Mouse (Mus musculus) kidney, adult 2 months (tissue): Measurements from ENCODE around the gene Aloxe3. TPM values are rescaled to one million over a fixed set of nuclear protein-coding genes. Genes with fewer than 3 reads are reported as not detected.
A peak's percentile ranks its signal among the peaks of the same experiment; 100 is the strongest.

Experiments used
- DNase-seq: peaks from one replicate; pipeline ENCODE4 v3.0.0; 2021
- H3K27ac ChIP-seq: fragments of 200-500 bp; 2 replicates; pipeline ENCODE4 v1.5.1; 2012; ENCODE audit warnings: low read depth, low read length, control low read depth, inconsistent platforms; ENCODE audit not compliant: insufficient read depth
- H3K27me3 ChIP-seq: fragments of 200-500 bp; replicated peaks from 2 replicates; pipeline ENCODE4 v1.6.1; 2012; ENCODE audit warnings: mild to moderate bottlenecking, moderate library complexity, low read length, inconsistent platforms; ENCODE audit not compliant: control insufficient read depth, insufficient read depth
- H3K36me3 ChIP-seq: fragments of 200-500 bp; 2 replicates; pipeline ENCODE4 v1.6.1; 2012; ENCODE audit warnings: mild to moderate bottlenecking, moderate library complexity, low read length, inconsistent platforms; ENCODE audit not compliant: control insufficient read depth, insufficient read depth
- H3K4me1 ChIP-seq: fragments of 200-500 bp; 2 replicates; pipeline ENCODE4 v1.6.1; 2011; ENCODE audit warnings: low read length; ENCODE audit not compliant: control insufficient read depth, insufficient read depth
- H3K4me3 ChIP-seq: fragments of 200-500 bp; 2 replicates; pipeline ENCODE4 v1.5.1; 2011; ENCODE audit warnings: mild to moderate bottlenecking, low read depth, low read length, control low read depth; ENCODE audit not compliant: insufficient read depth
- CTCF ChIP-seq: fragments of 200-500 bp; conservative IDR thresholded peaks from 2 replicates; pipeline ENCODE4 v1.5.1; 2011; ENCODE audit warnings: low read depth, mild to moderate bottlenecking, control low read depth, low read length, moderate library complexity, mixed read lengths; ENCODE audit not compliant: insufficient read depth, insufficient read length
- POLR2A ChIP-seq: fragments of 200-500 bp; IDR thresholded peaks from one replicate; pipeline ENCODE4 v1.6.1; 2011; ENCODE audit warnings: low read depth, low read length, control low read depth
- WGBS: fragments of 180-500 bp; shearing (Covaris S2); methylation state at CpG from one replicate; pipeline ENCODE4 v1.1.7; 2018; 5-methylcytosine and 5-hydroxymethylcytosine counted together
- polyA plus RNA-seq: library from polyadenylated mRNA; depleted of rRNA; stranded (reverse); fragments of >200 nt; gene quantifications from 2 replicates; pipeline ENCODE4 v1.2.3, GENCODE M21; 2012

The Aloxe3 gene
- polyA plus RNA-seq, 1 experiment = 0.39 TPM

- TF ChIP-seq POLR2A (no peak), CTCF (no peak)
- Histone ChIP-seq H3K27me3 (no peaks in the 10 kb centered on the region), H3K27ac (no peak overlapping the region), H3K4me1 (no peaks in the 10 kb centered on the region), H3K4me3 (no peak overlapping the region), H3K36me3 (no peaks in the 10 kb centered on the region)
- 69% methylated on average over 7 of the region's 7 CpGs for WGBS
- DNase-seq = no peak
Measured at GRCm38 (mm10) chr11:69147546-69147945, 21.9 kb downstream of the Aloxe3 start.

DNA sequence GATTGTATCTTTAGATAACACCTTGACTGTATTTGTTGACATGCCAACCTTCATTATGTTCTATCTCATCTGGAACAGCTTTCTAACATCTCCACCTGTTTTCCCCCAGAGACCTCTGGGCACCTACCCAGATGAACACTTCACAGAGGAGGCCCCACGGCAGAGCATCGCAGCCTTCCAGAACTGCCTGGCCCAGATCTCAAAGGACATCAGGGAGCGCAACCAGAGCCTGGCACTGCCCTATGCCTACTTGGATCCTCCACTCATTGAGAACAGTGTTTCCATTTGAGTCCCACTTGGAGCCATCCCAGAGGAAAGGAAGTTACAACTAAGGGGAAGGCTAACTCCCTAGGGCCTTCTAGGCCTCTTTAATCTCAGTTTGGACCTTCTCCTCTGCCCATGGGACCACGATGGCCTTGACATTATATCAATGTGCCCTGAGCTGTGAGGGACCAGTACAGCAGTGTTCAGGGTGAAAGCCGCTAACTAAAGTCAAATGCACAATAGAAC lies 22.8 kb downstream of the Aloxe3 start:
- no peak overlapping the region for H3K4me3 ChIP-seq
- no peaks in the 10 kb centered on the region for H3K36me3 ChIP-seq
- no peaks in the 10 kb centered on the region for H3K27me3 ChIP-seq
- H3K4me1 ChIP-seq = no peaks in the 10 kb centered on the region
- WGBS = 94% methylated on average over 5 of the region's 5 CpGs
- no peak overlapping the region for H3K27ac ChIP-seq
- no peak for TF ChIP-seq CTCF
- no peak for TF ChIP-seq POLR2A
- DNase-seq = no peak

- TF ChIP-seq CTCF (no peak), POLR2A (no peak)
- DNase-seq = no peak
- Histone ChIP-seq H3K27me3 (no peaks in the 10 kb centered on the region), H3K4me1 (no peaks in the 10 kb centered on the region), H3K4me3 (no peak overlapping the region), H3K36me3 (no peaks in the 10 kb centered on the region), H3K27ac (no peak overlapping the region)
- 78% methylated on average over 6 of the region's 6 CpGs for WGBS
Measured at GRCm38 (mm10) chr11:69149728-69150127, 24.0 kb downstream of the Aloxe3 start.

DNA sequence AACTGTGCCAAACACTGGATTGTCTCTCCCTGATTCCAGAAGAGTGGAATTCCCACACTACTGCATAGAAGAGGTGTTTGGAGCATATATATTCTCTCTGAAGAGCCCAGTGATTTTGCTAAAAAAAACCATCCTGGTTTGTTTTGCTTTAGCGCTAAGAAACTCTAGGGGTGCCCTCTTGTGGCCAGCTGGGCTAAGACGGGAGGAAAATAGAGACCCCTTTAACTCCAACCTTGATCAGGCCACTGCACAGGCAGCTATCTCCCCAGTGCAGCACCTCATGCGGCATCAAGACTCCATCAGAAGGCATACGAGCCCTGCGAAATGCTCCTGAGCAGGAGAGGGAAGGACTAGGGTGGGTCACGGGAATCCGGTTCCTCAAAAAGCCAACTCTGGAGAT lies 24.7 kb downstream of the Aloxe3 start:
- no peaks in the 10 kb centered on the region for H3K36me3 ChIP-seq
- no peak overlapping the region for H3K4me3 ChIP-seq
- TF ChIP-seq CTCF (peak; percentile 55), POLR2A (no peak)
- 6% methylated on average over 7 of the region's 7 CpGs for WGBS
- no peaks in the 10 kb centered on the region for H3K4me1 ChIP-seq
- no peak overlapping the region for H3K27ac ChIP-seq
- no peaks in the 10 kb centered on the region for H3K27me3 ChIP-seq
- DNase-seq = peak; percentile 67

- no peak for DNase-seq
- WGBS = 52% methylated on average over 6 of the region's 6 CpGs
- Histone ChIP-seq H3K4me1 (no peaks in the 10 kb centered on the region), H3K4me3 (no peak overlapping the region), H3K27me3 (no peaks in the 10 kb centered on the region), H3K27ac (no peak overlapping the region), H3K36me3 (no peaks in the 10 kb centered on the region)
- TF ChIP-seq CTCF (no peak), POLR2A (no peak)
Measured at GRCm38 (mm10) chr11:69151004-69151403, 25.3 kb downstream of the Aloxe3 start.

- Histone ChIP-seq H3K4me3 (no peak overlapping the region), H3K27ac (no peak overlapping the region), H3K36me3 (no peaks in the 10 kb centered on the region), H3K4me1 (no peaks in the 10 kb centered on the region), H3K27me3 (no peaks in the 10 kb centered on the region)
- no peak for DNase-seq
- TF ChIP-seq POLR2A (no peak), CTCF (no peak)
- 80% methylated on average over 8 of the region's 8 CpGs for WGBS
Measured at GRCm38 (mm10) chr11:69153831-69154230, 28.1 kb downstream of the Aloxe3 start.

DNA sequence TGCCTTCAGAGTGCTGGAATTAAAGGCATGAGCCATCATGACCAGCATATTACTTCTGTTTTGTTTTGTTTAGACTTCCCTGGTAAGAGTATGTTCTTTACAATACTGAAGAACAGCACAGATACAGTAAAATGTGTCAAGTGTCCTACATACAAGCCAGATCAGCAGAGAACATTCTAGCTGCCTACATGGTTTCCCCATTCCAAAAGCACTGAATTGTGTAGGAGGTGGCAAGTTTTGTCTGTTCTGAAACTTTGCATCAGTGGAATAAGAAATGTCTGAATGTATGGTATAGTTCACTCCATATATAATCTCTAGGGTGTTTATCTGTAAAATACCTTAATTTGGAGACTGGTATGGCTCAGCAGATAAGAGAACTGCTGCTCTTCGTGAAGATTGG lies 29.7 kb downstream of the Aloxe3 start:
- TF ChIP-seq POLR2A (no peak), CTCF (no peak)
- WGBS = 68% methylated on average over 1 of the region's 1 CpGs
- H3K27ac ChIP-seq = no peak overlapping the region
- no peaks in the 10 kb centered on the region for H3K27me3 ChIP-seq
- no peaks in the 10 kb centered on the region for H3K4me1 ChIP-seq
- no peaks in the 10 kb centered on the region for H3K36me3 ChIP-seq
- no peak overlapping the region for H3K4me3 ChIP-seq
- DNase-seq = no peak

DNA sequence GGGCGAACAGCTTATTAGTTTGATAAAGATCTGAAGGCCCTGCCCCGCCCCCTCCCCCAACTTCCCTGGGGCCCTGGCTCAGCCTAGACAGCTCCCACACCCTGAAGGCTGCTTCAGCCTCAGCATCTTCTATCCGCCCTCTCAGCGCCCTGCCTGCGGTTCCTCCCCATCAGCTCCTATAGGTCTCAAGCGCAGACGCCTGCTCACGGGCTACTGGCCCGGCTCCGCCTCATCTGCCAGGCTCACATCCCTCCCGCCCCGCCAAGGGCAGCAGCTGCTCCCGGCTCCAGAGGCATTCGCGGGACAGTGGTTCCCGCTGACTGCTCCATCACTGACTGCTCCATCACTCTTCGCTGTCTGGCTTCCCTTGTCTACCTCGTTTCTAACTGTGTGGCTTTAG lies 31.1 kb downstream of the Aloxe3 start, which contains the start of gene Alox12b:
Alox12b (plus strand) TSS at position 190 of the 400 bp plus-strand sequence.
- no peak within 1 kb of the TSS for H3K27ac ChIP-seq
- no peaks in the 10 kb centered on the region for H3K27me3 ChIP-seq
- no peaks in the 10 kb centered on the region for H3K4me1 ChIP-seq
- H3K36me3 ChIP-seq = no peaks in the 10 kb centered on the region
- 5% methylated on average over 18 of the region's 18 CpGs for WGBS
- no peak within 1 kb of the TSS for H3K4me3 ChIP-seq
- TF ChIP-seq CTCF = no peak
- no peak for TF ChIP-seq POLR2A
- no peak for DNase-seq
